Mouse (Mus musculus) brain, embryonic 14.5 days (tissue): Measurements from ENCODE around the gene 4930579F01Rik.

Experiments
- CTCF ChIP-seq: fragments of 200-500 bp; IDR thresholded peaks from 2 replicates; pipeline ENCODE4 v1.5.1; 2012; ENCODE audit warnings: inconsistent platforms, mild to moderate bottlenecking, moderate library complexity, borderline replicate concordance; ENCODE audit not compliant: insufficient read depth, insufficient read length; ENCODE audit errors: extremely low read depth
- POLR2A ChIP-seq: fragments of 200-500 bp; IDR thresholded peaks from 2 replicates; pipeline ENCODE4 v1.6.1; 2012; ENCODE audit warnings: mild to moderate bottlenecking, inconsistent platforms, borderline replicate concordance; ENCODE audit not compliant: poor library complexity, insufficient read depth, insufficient read length, severe bottlenecking; ENCODE audit errors: extremely low read depth

- no peak for TF ChIP-seq POLR2A
- no peak for TF ChIP-seq CTCF
These were observed 32.2 kb upstream of the 4930579F01Rik start for GRCm38 (mm10) chr3:138225853-138226252.
